Mouse (Mus musculus) MEL (cell line): ENCODE measurements around the gene Ccdc114. TPM values are rescaled to one million over a fixed set of nuclear protein-coding genes. Genes with fewer than 3 reads are reported as not detected.

Experiments
- DNase-seq: peaks from one replicate; pipeline ENCODE4 v3.0.0; 2011; ENCODE audit warnings: low read depth, low spot score
- H3K27ac ChIP-seq: 2 replicates; pipeline ENCODE4 v1.5.1; 2012; ENCODE audit warnings: low read depth, mild to moderate bottlenecking, control low read depth, low read length, moderate library complexity; ENCODE audit not compliant: control insufficient read depth
- H3K27me3 ChIP-seq, 2 experiments: fragments of 150-350 bp in 1 of 2; sonication (generic) in 1 of 2; 2 replicates each; pipeline ENCODE4 v1.6.1; 2012; ENCODE audit warnings: low read length in 2 of 2, mild to moderate bottlenecking in 2 of 2, improper control_type of control experiment in 1 of 2, moderate library complexity in 1 of 2; ENCODE audit not compliant: insufficient read depth in 2 of 2, control insufficient read depth in 1 of 2
- H3K36me3 ChIP-seq, 2 experiments: 2 replicates each; pipeline ENCODE4 v1.6.1; 2012 to 2014; ENCODE audit warnings: low read length in 2 of 2, improper control_type of control experiment in 1 of 2, inconsistent platforms in 1 of 2, mild to moderate bottlenecking in 1 of 2; ENCODE audit not compliant: insufficient read depth in 2 of 2, control insufficient read depth in 1 of 2
- H3K4me1 ChIP-seq, 2 experiments: fragments of 150-350 bp in 1 of 2; sonication (generic) in 1 of 2; 2 replicates each; pipeline ENCODE4 v1.6.1; 2012; ENCODE audit warnings: low read length in 2 of 2, improper control_type of control experiment in 1 of 2, mild to moderate bottlenecking in 1 of 2; ENCODE audit not compliant: insufficient read depth in 2 of 2, control insufficient read depth in 1 of 2
- H3K4me3 ChIP-seq, 2 experiments: fragments of 150-350 bp in 1 of 2; sonication (generic) in 1 of 2; 2 replicates each; pipeline ENCODE4 v1.5.1; 2012; ENCODE audit warnings: low read depth in 2 of 2, low read length in 2 of 2, mild to moderate bottlenecking in 2 of 2, moderate library complexity in 2 of 2, control low read depth in 1 of 2, improper control_type of control experiment in 1 of 2; ENCODE audit not compliant: control insufficient read depth in 1 of 2, insufficient read depth in 1 of 2
- H3K79me2 ChIP-seq: 2 replicates; pipeline ENCODE4 v1.6.1; 2012; ENCODE audit warnings: mild to moderate bottlenecking, low read length, moderate library complexity; ENCODE audit not compliant: control insufficient read depth, poor library complexity, insufficient read depth
- H3K9ac ChIP-seq: 2 replicates; pipeline ENCODE4 v1.6.1; 2012; ENCODE audit warnings: low read depth, mild to moderate bottlenecking, control low read depth, low read length, moderate library complexity; ENCODE audit not compliant: control insufficient read depth, poor library complexity, severe bottlenecking
- H3K9me3 ChIP-seq: fragments of 150-350 bp; sonication (generic); replicated peaks from 2 replicates; pipeline ENCODE4 v1.6.1; 2012; ENCODE audit warnings: mild to moderate bottlenecking, low read length, improper control_type of control experiment, moderate library complexity; ENCODE audit not compliant: insufficient read depth
- BHLHE40 ChIP-seq: IDR thresholded peaks from 2 replicates; pipeline ENCODE4 v1.6.1; 2012; ENCODE audit warnings: low read depth, mild to moderate bottlenecking, inconsistent platforms, low read length, improper control_type of control experiment, borderline replicate concordance
- CHD1 ChIP-seq: IDR thresholded peaks from 2 replicates; pipeline ENCODE4 v1.6.1; 2012; ENCODE audit warnings: low read depth, mild to moderate bottlenecking, inconsistent platforms, low read length, improper control_type of control experiment
- CTCF ChIP-seq, 3 experiments: IDR thresholded peaks in 2 of 3; conservative IDR thresholded peaks in 1 of 3; 2 replicates each; pipeline ENCODE4 v1.5.1; 2011 to 2012; ENCODE audit warnings: low read length in 3 of 3, low read depth in 2 of 3, mild to moderate bottlenecking in 2 of 3, improper control_type of control experiment in 1 of 3, inconsistent platforms in 1 of 3, mixed read lengths in 1 of 3, moderate library complexity in 1 of 3; ENCODE audit not compliant: control insufficient read depth in 1 of 3, insufficient read depth in 1 of 3, poor library complexity in 1 of 3, severe bottlenecking in 1 of 3
- E2F4 ChIP-seq: IDR thresholded peaks from 2 replicates; pipeline ENCODE4 v1.6.1; 2011; ENCODE audit warnings: low read depth, low read length, improper control_type of control experiment, borderline replicate concordance
- ELF1 ChIP-seq: IDR thresholded peaks from 2 replicates; pipeline ENCODE4 v1.6.1; 2014; ENCODE audit warnings: low read depth, mild to moderate bottlenecking, inconsistent platforms, low read length, improper control_type of control experiment, moderate library complexity
- GABPA ChIP-seq: IDR thresholded peaks from 2 replicates; pipeline ENCODE4 v1.6.1; 2012; ENCODE audit warnings: low read depth, mild to moderate bottlenecking, inconsistent platforms, low read length, improper control_type of control experiment, moderate library complexity
- JUND ChIP-seq: IDR thresholded peaks from 2 replicates; pipeline ENCODE4 v1.6.1; 2011; ENCODE audit warnings: low read depth, mild to moderate bottlenecking, improper control_type of control experiment, low read length
- MAZ ChIP-seq: IDR thresholded peaks from 2 replicates; pipeline ENCODE4 v1.6.1; 2012; ENCODE audit warnings: low read depth, mild to moderate bottlenecking, inconsistent platforms, low read length, improper control_type of control experiment
- MXI1 ChIP-seq: IDR thresholded peaks from 2 replicates; pipeline ENCODE4 v1.6.1; 2011; ENCODE audit warnings: mild to moderate bottlenecking, low read depth, low read length, improper control_type of control experiment
- MYC ChIP-seq: IDR thresholded peaks from 2 replicates; pipeline ENCODE4 v1.6.1; 2011; ENCODE audit warnings: low read depth, mild to moderate bottlenecking, low read length, improper control_type of control experiment, moderate library complexity
- NELFE ChIP-seq: IDR thresholded peaks from 2 replicates; pipeline ENCODE4 v1.6.1; 2011; ENCODE audit warnings: low read depth, low read length, improper control_type of control experiment
- POLR2A ChIP-seq, 2 experiments: IDR thresholded peaks; 2 replicates each; pipeline ENCODE4 v1.6.1; 2011 to 2012; ENCODE audit warnings: low read length in 2 of 2, mild to moderate bottlenecking in 2 of 2, control low read depth in 1 of 2, improper control_type of control experiment in 1 of 2, low read depth in 1 of 2, moderate library complexity in 1 of 2; ENCODE audit not compliant: control insufficient read depth in 1 of 2, insufficient read depth in 1 of 2, poor library complexity in 1 of 2
- POLR2AphosphoS2 ChIP-seq: IDR thresholded peaks from 2 replicates; pipeline ENCODE4 v1.6.1; 2011; ENCODE audit warnings: low read length, improper control_type of control experiment
- POLR2AphosphoS5 ChIP-seq: IDR thresholded peaks from 2 replicates; pipeline ENCODE4 v1.6.1; 2012; ENCODE audit warnings: low read depth, borderline replicate concordance, mild to moderate bottlenecking, inconsistent platforms, low read length, moderate library complexity, mixed read lengths
- RCOR1 ChIP-seq: IDR thresholded peaks from 2 replicates; pipeline ENCODE4 v1.6.1; 2012; ENCODE audit warnings: low read depth, mild to moderate bottlenecking, inconsistent platforms, low read length, improper control_type of control experiment
- SIN3A ChIP-seq: IDR thresholded peaks from 2 replicates; pipeline ENCODE4 v1.6.1; 2012; ENCODE audit warnings: low read length, improper control_type of control experiment, inconsistent platforms
- SMC3 ChIP-seq: IDR thresholded peaks from 2 replicates; pipeline ENCODE4 v1.6.1; 2011; ENCODE audit warnings: low read depth, low read length, improper control_type of control experiment
- TAL1 ChIP-seq: IDR thresholded peaks from 2 replicates; pipeline ENCODE4 v1.6.1; 2012; ENCODE audit warnings: mild to moderate bottlenecking, inconsistent platforms, low read length, moderate library complexity, mixed read lengths
- TCF12 ChIP-seq: IDR thresholded peaks from 2 replicates; pipeline ENCODE4 v1.6.1; 2014; ENCODE audit warnings: low read depth, mild to moderate bottlenecking, inconsistent platforms, low read length, improper control_type of control experiment, moderate library complexity
- UBTF ChIP-seq: IDR thresholded peaks from 2 replicates; pipeline ENCODE4 v1.6.1; 2012; ENCODE audit warnings: low read depth, mild to moderate bottlenecking, inconsistent platforms, low read length, improper control_type of control experiment, moderate library complexity, borderline replicate concordance; ENCODE audit not compliant: insufficient read depth
- USF1 ChIP-seq: IDR thresholded peaks from 2 replicates; pipeline ENCODE4 v1.6.1; 2014; ENCODE audit warnings: low read depth, mild to moderate bottlenecking, inconsistent platforms, low read length, improper control_type of control experiment, moderate library complexity
- USF2 ChIP-seq, 2 experiments: IDR thresholded peaks; 2 replicates each; pipeline ENCODE4 v1.6.1; 2011 to 2012; ENCODE audit warnings: improper control_type of control experiment in 2 of 2, low read length in 2 of 2, borderline replicate concordance in 1 of 2, inconsistent platforms in 1 of 2, low read depth in 1 of 2, mild to moderate bottlenecking in 1 of 2; ENCODE audit not compliant: insufficient read depth in 1 of 2
- ZC3H11A ChIP-seq: IDR thresholded peaks from 2 replicates; pipeline ENCODE4 v1.6.1; 2012; ENCODE audit warnings: low read depth, mild to moderate bottlenecking, inconsistent platforms, low read length, improper control_type of control experiment
- ZKSCAN1 ChIP-seq: IDR thresholded peaks from 2 replicates; pipeline ENCODE4 v1.6.1; 2012; ENCODE audit warnings: low read depth, mild to moderate bottlenecking, inconsistent platforms, low read length, improper control_type of control experiment, moderate library complexity
- ZNF384 ChIP-seq: IDR thresholded peaks from 2 replicates; pipeline ENCODE4 v1.6.1; 2012; ENCODE audit warnings: low read depth, mild to moderate bottlenecking, inconsistent platforms, low read length, improper control_type of control experiment
- polyA plus RNA-seq, 2 experiments: library from polyadenylated mRNA; stranded (reverse) in 1 of 2; unstranded in 1 of 2; fragments of >175 nt in 1 of 2; fragments of >200 nt in 1 of 2; gene quantifications; 2 replicates each; pipeline versions ENCODE4 v1.2.1 to v1.2.4; 2012; ENCODE audit warnings: low replicate concordance in 2 of 2, low read depth in 1 of 2; ENCODE audit not compliant: insufficient read length in 2 of 2, insufficient read depth in 1 of 2, missing spikeins in 1 of 2
- total RNA-seq: library from RNA; depleted of rRNA; stranded (reverse); fragments of 300-350 nt; gene quantifications from 2 replicates; pipeline ENCODE4 v1.2.3, GENCODE M21; 2012

Ccdc114 gene
- total and polyA plus RNA-seq, 3 experiments, result 0.15 to 0.24 TPM; not detected in 1

DNA sequence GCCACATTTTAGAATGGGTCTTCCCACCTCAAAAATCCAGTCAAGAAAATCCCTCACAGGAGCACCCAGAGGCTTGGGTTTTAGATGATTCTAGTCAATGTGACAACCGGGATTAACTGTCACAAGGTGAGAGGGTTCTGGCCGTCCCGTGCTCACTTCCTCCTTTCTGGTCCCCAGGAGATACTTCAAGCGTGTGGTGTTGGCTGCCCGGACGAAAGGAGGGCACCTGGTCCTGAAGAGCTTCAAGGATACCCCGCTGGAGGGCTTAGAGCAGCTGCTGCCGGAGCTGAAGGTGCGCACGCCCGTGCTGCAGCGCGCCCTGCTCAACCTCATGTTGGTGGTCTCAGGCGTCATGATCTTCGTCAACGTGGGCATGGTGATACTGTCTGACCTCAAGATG is 14.7 kb upstream of the Ccdc114 start:
- Histone ChIP-seq H3K4me3 (no peak overlapping the region), H3K9me3 (no peaks in the 10 kb centered on the region), H3K36me3 (0 out of 4 replicates have a peak, but pooled peaks cover 0 to 2% of the 10 kb centered on the region in 2 experiments), H3K27me3 (no peaks in the 10 kb centered on the region), H3K9ac (no peak overlapping the region), H3K27ac (no peak overlapping the region), H3K4me1 (no peaks in the 10 kb centered on the region), H3K79me2 (no peaks in the 10 kb centered on the region)
- no peak for DNase-seq
- no peak for TF ChIP-seq CHD1
- no peak for TF ChIP-seq E2F4
- no peak for TF ChIP-seq ZNF384
- no peak for TF ChIP-seq ELF1
- TF ChIP-seq POLR2AphosphoS5, result no peak
- no peak for TF ChIP-seq TAL1
- TF ChIP-seq SMC3, result no peak
- no peak for TF ChIP-seq SIN3A
- TF ChIP-seq UBTF, result no peak
- no peak for TF ChIP-seq JUND
- TF ChIP-seq ZC3H11A, result no peak
- TF ChIP-seq USF1, result no peak
- no peak for TF ChIP-seq RCOR1
- no peak for TF ChIP-seq GABPA
- TF ChIP-seq NELFE, result no peak
- no peak for TF ChIP-seq CTCF (IDR thresholded peaks at IDR 0.05 in 2 of 3, conservative IDR thresholded peaks at IDR 0.05 in 1 of 3; ENCODE audit: control insufficient read depth in 1 of 3, insufficient read depth in 1 of 3, low read depth in 2 of 3, low read length in 3 of 3, poor library complexity in 1 of 3, severe bottlenecking in 1 of 3)
- no peak for TF ChIP-seq MXI1
- TF ChIP-seq MAZ, result no peak
- TF ChIP-seq POLR2A (IDR thresholded peaks at IDR 0.05; ENCODE audit: control insufficient read depth in 1 of 2, insufficient read depth in 1 of 2, low read depth in 1 of 2, low read length in 2 of 2, poor library complexity in 1 of 2), result no peak
- TF ChIP-seq MYC, result no peak

GRCm38 (mm10) chr7:45914067-45914466 is 9.8 kb upstream of the Ccdc114 start:
- H3K9ac ChIP-seq, result no peak overlapping the region
- no peaks in the 10 kb centered on the region for H3K4me1 ChIP-seq
- TF ChIP-seq BHLHE40 (no peak), NELFE (no peak), ZKSCAN1 (no peak), POLR2AphosphoS2 (no peak), MYC (no peak), E2F4 (no peak), TCF12 (no peak), SIN3A (no peak), USF2 (IDR thresholded peaks at IDR 0.05; ENCODE audit: borderline replicate concordance in 1 of 2, insufficient read depth in 1 of 2, low read depth in 1 of 2, low read length in 2 of 2) (no peak)
- H3K36me3 ChIP-seq, result no peaks in the 10 kb centered on the region
- no peak overlapping the region for H3K4me3 ChIP-seq
- no peaks in the 10 kb centered on the region for H3K79me2 ChIP-seq
- H3K9me3 ChIP-seq, result no peaks in the 10 kb centered on the region
- DNase-seq, result no peak
- H3K27me3 ChIP-seq, result no peaks in the 10 kb centered on the region
- no peak overlapping the region for H3K27ac ChIP-seq
